Mouse (Mus musculus) heart, adult 2 months (tissue): ENCODE data around the gene Vamp3.

Source experiments
- CTCF ChIP-seq: fragments of 200-600 bp; IDR thresholded peaks from 2 replicates; pipeline ENCODE4 v1.8.1; 2022; ENCODE audit warnings: antibody characterized with exemption, mild to moderate bottlenecking, moderate library complexity
- EP300 ChIP-seq: fragments of 200-500 bp; IDR thresholded peaks from 2 replicates; pipeline ENCODE4 v1.6.1; 2011; ENCODE audit warnings: low read depth, low read length, control low read depth; ENCODE audit not compliant: insufficient read depth
- POLR2A ChIP-seq: fragments of 200-500 bp; IDR thresholded peaks from 2 replicates; pipeline ENCODE4 v1.6.1; 2011; ENCODE audit warnings: mild to moderate bottlenecking, low read depth, low read length, control low read depth; ENCODE audit not compliant: insufficient read depth

GRCm38 (mm10) chr4:151057347-151058321, at the start of gene Vamp3:
- TF ChIP-seq POLR2A (peak; percentile 80), CTCF (no peak), EP300 (peak; percentile 77; the same call in 1 of the 2 replicates)
